In genomic region chr3:90254419-90255193, GRCm38 (mm10) we compare ENCODE assay signal across 8 mouse cellular contexts. TPM values are rescaled to one million over a fixed set of nuclear protein-coding genes. Genes with fewer than 3 reads are reported as not detected.
DNase-seq lines count a peak whose midpoint lies in the region; ATAC-seq lines count a peak whose summit lies in the region.

No protein-coding gene starts in this region.

- H3K4me2 ChIP-seq in embryonic facial prominence, embryonic 13.5 days, result peak overlapping the region; percentile 82
- H3K4me2 ChIP-seq in intestine, embryonic 15.5 days (replicated peaks), result peak overlapping the region; percentile 78
- peak overlapping the region; percentile 90 for H3K4me2 ChIP-seq in midbrain, embryonic 11.5 days

- H3K4me1 ChIP-seq in embryonic facial prominence, embryonic 13.5 days, result peaks cover 21% of the 10 kb centered on the region
- peaks cover 12% of the 10 kb centered on the region for H3K4me1 ChIP-seq in intestine, embryonic 15.5 days (replicated peaks)
- H3K4me1 ChIP-seq in midbrain, embryonic 11.5 days (ENCODE audit: control insufficient read depth, insufficient read depth, low read length), result peaks cover 8% of the 10 kb centered on the region

- H3K36me3 ChIP-seq in embryonic facial prominence, embryonic 13.5 days, result peaks cover 47% of the 10 kb centered on the region
- peaks cover 15% of the 10 kb centered on the region for H3K36me3 ChIP-seq in intestine, embryonic 15.5 days
- H3K36me3 ChIP-seq in midbrain, embryonic 11.5 days (ENCODE audit: control insufficient read depth, insufficient read depth, low read length), result peaks cover 22% of the 10 kb centered on the region

- peak overlapping the region; percentile 97 for H3K9ac ChIP-seq in embryonic facial prominence, embryonic 13.5 days
- H3K9ac ChIP-seq in intestine, embryonic 15.5 days, result peak overlapping the region; percentile 87
- H3K9ac ChIP-seq in midbrain, embryonic 11.5 days (ENCODE audit: low read length), result peak overlapping the region; percentile 88

- peak overlapping the region; percentile 98 for H3K4me3 ChIP-seq in embryonic facial prominence, embryonic 13.5 days
- H3K4me3 ChIP-seq in intestine, embryonic 15.5 days (replicated peaks), result peak overlapping the region; percentile 87
- H3K4me3 ChIP-seq in midbrain, embryonic 11.5 days (ENCODE audit: low read depth, low read length), result peak overlapping the region; percentile 86

- no peaks in the 10 kb centered on the region for H3K27me3 ChIP-seq in embryonic facial prominence, embryonic 13.5 days
- H3K27me3 ChIP-seq in intestine, embryonic 15.5 days (replicated peaks), result no peaks in the 10 kb centered on the region
- no peaks in the 10 kb centered on the region for H3K27me3 ChIP-seq in midbrain, embryonic 11.5 days (ENCODE audit: control insufficient read depth, insufficient read depth, low read length)

- peak; percentile 93 for DNase-seq in heart, adult 11 months
- DNase-seq in heart, adult 18-20 months, result no peak
- peak; percentile 94 for DNase-seq in midbrain, embryonic 11.5 days (ENCODE audit: low spot score, missing footprints)
- DNase-seq in testis, postnatal 14 days (ENCODE audit: low spot score), result no peak
- no peak for DNase-seq in layer of hippocampus, adult 8-10 months (ENCODE audit: low spot score in 2 of 2)

- peak overlapping the region; percentile 88 for H3K27ac ChIP-seq in embryonic facial prominence, embryonic 13.5 days
- peak overlapping the region; percentile 75 for H3K27ac ChIP-seq in intestine, embryonic 15.5 days
- H3K27ac ChIP-seq in midbrain, embryonic 11.5 days (ENCODE audit: low read depth, low read length), result peak overlapping the region; percentile 78

- WGBS in embryonic facial prominence, embryonic 13.5 days, result under 1% methylated on average over 41 of the region's 41 CpGs
- under 1% methylated on average over 40 of the region's 41 CpGs for WGBS in intestine, embryonic 15.5 days
- WGBS in midbrain, embryonic 11.5 days, result under 1% methylated on average over 41 of the region's 41 CpGs

- ATAC-seq in CD4-positive, CD25-positive, alpha-beta regulatory T cell, adult 4 months, result peak; percentile 35
- peak; percentile 39; the same call in 1 of the 2 replicates for ATAC-seq in embryonic facial prominence, embryonic 13.5 days (ENCODE audit: insufficient number of reproducible peaks, insufficient read depth, low FRiP score, low TSS enrichment, low read depth)
- peak; percentile 79 for ATAC-seq in intestine, embryonic 15.5 days
- peak; percentile 82 for ATAC-seq in midbrain, embryonic 11.5 days (ENCODE audit: low FRiP score)

- no peaks in the 10 kb centered on the region for H3K9me3 ChIP-seq in embryonic facial prominence, embryonic 13.5 days
- no peaks in the 10 kb centered on the region for H3K9me3 ChIP-seq in intestine, embryonic 15.5 days
- H3K9me3 ChIP-seq in midbrain, embryonic 11.5 days (ENCODE audit: control insufficient read depth, low read length), result no peaks in the 10 kb centered on the region

RNA-seq across cellular contexts. Expression of gene Crtc2, which starts 0.6 kb away (rescaled TPM):
- 10 to 100 TPM; 13.4 to 18.0 TPM for total RNA-seq in heart, adult 18-20 months (2021)
- 10 to 100 TPM; 34.0 to 50.6 TPM for polyA plus RNA-seq in CD4-positive, CD25-positive, alpha-beta regulatory T cell, adult 4 months (2017; shearing (Covaris generic))
- 25.9 and 26.9 TPM in 2 replicates for polyA plus RNA-seq in embryonic facial prominence, embryonic 13.5 days (2015; fragmentation: Nextera tagmentation; extraction: Ambion mirVana)
- polyA plus RNA-seq in intestine, embryonic 15.5 days (2015; fragmentation: Nextera tagmentation; extraction: Ambion mirVana), result 18.6 and 19.0 TPM in 2 replicates
- 8.0 and 9.0 TPM in 2 replicates for polyA plus RNA-seq in midbrain, embryonic 11.5 days (2014; fragmentation: Nextera tagmentation; extraction: Ambion mirVana)
- total RNA-seq in layer of hippocampus, adult 8-10 months (2022), result 10 to 100 TPM; 39.7 to 43.8 (median 42.8) TPM

RNA-seq across cellular contexts. Expression of gene Slc39a1, which starts 6.6 kb away (rescaled TPM):
- total RNA-seq in heart, adult 18-20 months (2021), result 10 to 100 TPM; 62.0 to 65.5 TPM
- polyA plus RNA-seq in CD4-positive, CD25-positive, alpha-beta regulatory T cell, adult 4 months (2017; shearing (Covaris generic)), result 10 to 100 TPM; 36.5 to 50.4 TPM
- polyA plus RNA-seq in embryonic facial prominence, embryonic 13.5 days (2015; fragmentation: Nextera tagmentation; extraction: Ambion mirVana), result 86.2 and 92.6 TPM in 2 replicates
- polyA plus RNA-seq in intestine, embryonic 15.5 days (2015; fragmentation: Nextera tagmentation; extraction: Ambion mirVana), result 114 and 119 TPM in 2 replicates
- polyA plus RNA-seq in midbrain, embryonic 11.5 days (2014; fragmentation: Nextera tagmentation; extraction: Ambion mirVana), result 58.7 and 59.4 TPM in 2 replicates
- total RNA-seq in layer of hippocampus, adult 8-10 months (2022), result 10 to 100 TPM; 43.0 to 64.2 (median 50.4) TPM

RNA-seq across cellular contexts. Expression of gene Dennd4b, which starts 10.4 kb away (rescaled TPM):
- total RNA-seq in heart, adult 18-20 months (2021), result 10 to 100 TPM; 33.6 to 37.5 TPM
- polyA plus RNA-seq in CD4-positive, CD25-positive, alpha-beta regulatory T cell, adult 4 months (2017; shearing (Covaris generic)), result 10 to 100 TPM; 17.9 to 28.0 TPM
- 4.9 and 5.6 TPM in 2 replicates for polyA plus RNA-seq in embryonic facial prominence, embryonic 13.5 days (2015; fragmentation: Nextera tagmentation; extraction: Ambion mirVana)
- polyA plus RNA-seq in intestine, embryonic 15.5 days (2015; fragmentation: Nextera tagmentation; extraction: Ambion mirVana), result 2.3 and 3.9 TPM in 2 replicates
- polyA plus RNA-seq in midbrain, embryonic 11.5 days (2014; fragmentation: Nextera tagmentation; extraction: Ambion mirVana), result 3.8 and 4.0 TPM in 2 replicates
- total RNA-seq in layer of hippocampus, adult 8-10 months (2022), result 10 to 100 TPM; 32.8 to 38.7 (median 33.0) TPM

RNA-seq across cellular contexts. Expression of gene Creb3l4, which starts 11.3 kb away (rescaled TPM):
- under 1 TPM in 1 of 2 experiments, not detected in 1; 0.41 TPM for total RNA-seq in heart, adult 18-20 months (2021)
- under 1 TPM in 1 of 2 experiments, not detected in 1; 0.20 TPM for polyA plus RNA-seq in CD4-positive, CD25-positive, alpha-beta regulatory T cell, adult 4 months (2017; shearing (Covaris generic))
- polyA plus RNA-seq in embryonic facial prominence, embryonic 13.5 days (2015; fragmentation: Nextera tagmentation; extraction: Ambion mirVana), result 8.9 and 9.1 TPM in 2 replicates
- 10.7 and 14.5 TPM in 2 replicates for polyA plus RNA-seq in intestine, embryonic 15.5 days (2015; fragmentation: Nextera tagmentation; extraction: Ambion mirVana)
- polyA plus RNA-seq in midbrain, embryonic 11.5 days (2014; fragmentation: Nextera tagmentation; extraction: Ambion mirVana), result 3.2 and 4.3 TPM in 2 replicates
- total RNA-seq in layer of hippocampus, adult 8-10 months (2022), result under 1 TPM in 2 of 4 experiments, not detected in 2; 0.23 to 0.45 TPM

RNA-seq across cellular contexts. Expression of gene Jtb, which starts 23.2 kb away (rescaled TPM):
- total RNA-seq in heart, adult 18-20 months (2021), result 10 to 100 TPM; 51.7 to 54.8 TPM
- 10 to 100 TPM; 60.5 to 75.2 TPM for polyA plus RNA-seq in CD4-positive, CD25-positive, alpha-beta regulatory T cell, adult 4 months (2017; shearing (Covaris generic))
- polyA plus RNA-seq in embryonic facial prominence, embryonic 13.5 days (2015; fragmentation: Nextera tagmentation; extraction: Ambion mirVana), result 107 and 113 TPM in 2 replicates
- 111 and 113 TPM in 2 replicates for polyA plus RNA-seq in intestine, embryonic 15.5 days (2015; fragmentation: Nextera tagmentation; extraction: Ambion mirVana)
- 110 and 112 TPM in 2 replicates for polyA plus RNA-seq in midbrain, embryonic 11.5 days (2014; fragmentation: Nextera tagmentation; extraction: Ambion mirVana)
- total RNA-seq in layer of hippocampus, adult 8-10 months (2022), result 10 to 100 TPM; 36.9 to 38.2 (median 37.4) TPM

Comparison
In these comparisons a context has a peak if more than half of its experiments do, and no peak if none do; other contexts are left out.
1. DNase-seq: peak in heart, adult 11 months (single experiment) and midbrain, embryonic 11.5 days (single experiment); none in heart, adult 18-20 months (0 of 2), testis, postnatal 14 days (single experiment) and layer of hippocampus, adult 8-10 months (0 of 2).
2. Peak in every context shown above with its lines, with median percentiles within 50 percentile points of each other: ATAC-seq, H3K27ac ChIP-seq, H3K4me2 ChIP-seq, H3K4me3 ChIP-seq and H3K9ac ChIP-seq.